In genomic region chr3:101078344-101078743, GRCm38 (mm10) we compare ENCODE assay signal across 8 mouse cellular contexts. TPM values are rescaled to one million over a fixed set of nuclear protein-coding genes. Genes with fewer than 3 reads are reported as not detected.
DNase-seq lines count a peak whose midpoint lies in the region.

No protein-coding gene starts in this region.

- intact Hi-C loops in heart, postnatal 10 days (cut with DNase I) = no loop called here

- DNase-seq in cerebellum, adult 11-12 months = peak; percentile 12
- no peak for DNase-seq in cerebellum, adult 8-10 months
- peak; percentile 32 for DNase-seq in right cerebral cortex, postnatal 14 days
- DNase-seq in right cerebral cortex, adult 18-20 months = no peak
- peak; percentile 76 to 80 for DNase-seq in heart, postnatal 10 days
- DNase-seq in testis, postnatal 10 days (ENCODE audit: low spot score) = peak; percentile 79
- no peak for DNase-seq in thymus, postnatal 36 days
- no peak for DNase-seq in retina, postnatal 1 day

RNA-seq across cellular contexts. Expression of gene Ptgfrn, which starts 31.7 kb away (rescaled TPM):
- total RNA-seq in heart, postnatal 10 days (2021) = 10 to 100 TPM; 71.5 to 74.7 TPM

RNA-seq across cellular contexts. Expression of gene Cd101, which starts 49.0 kb away (rescaled TPM):
- under 1 TPM; 0.50 to 0.64 TPM for total RNA-seq in heart, postnatal 10 days (2021)

Comparison
In these comparisons a context has a peak if more than half of its experiments do, and no peak if none do; other contexts are left out.
1. DNase-seq: peak in cerebellum, adult 11-12 months (single experiment), right cerebral cortex, postnatal 14 days (single experiment), heart, postnatal 10 days (2 of 2) and testis, postnatal 10 days (single experiment); none in cerebellum, adult 8-10 months (single experiment), right cerebral cortex, adult 18-20 months (single experiment), thymus, postnatal 36 days (0 of 2) and retina, postnatal 1 day (single experiment).